Mouse (Mus musculus) adrenal gland, postnatal 10 days (tissue): ENCODE data around the gene Tgfbr3. TPM values are rescaled to one million over a fixed set of nuclear protein-coding genes. Genes with fewer than 3 reads are reported as not detected.
"Not testable (repeated sequence)": the region's sequence is repeated elsewhere in the genome, so short reads cannot be mapped to it uniquely, and the experiment has no call there.

Experiments
- DNase-seq: peaks from one replicate; pipeline ENCODE4 v3.0.0; 2021; ENCODE audit warnings: mixed read lengths
- total RNA-seq, 2 experiments: library from RNA; stranded (reverse); gene quantifications; 2 replicates each; pipeline ENCODE4 v1.2.3; 2021

Gene Tgfbr3
- total RNA-seq, 2 experiments from 2014 or later: 125 to 160 TPM

DNA sequence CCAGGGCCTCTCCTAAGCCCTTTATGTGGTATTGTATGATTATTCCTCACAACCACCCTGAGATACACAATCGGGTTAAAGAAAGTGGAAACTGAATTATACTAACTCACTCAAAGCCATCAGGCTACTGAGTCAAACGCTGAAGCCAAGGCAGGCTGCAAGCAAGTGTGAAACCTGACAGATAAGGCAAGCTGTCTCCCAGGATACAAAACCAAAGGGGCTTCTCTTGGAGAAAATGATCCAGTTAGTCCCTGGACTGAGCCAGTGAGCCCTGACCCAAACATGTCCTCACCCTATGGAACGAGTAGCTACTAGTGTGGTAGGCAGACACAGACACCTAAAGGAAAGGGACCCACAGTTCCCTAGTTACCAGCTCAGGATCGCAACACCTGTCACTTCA, 46.4 kb downstream of the Tgfbr3 start:
- DNase-seq: no peak

DNA sequence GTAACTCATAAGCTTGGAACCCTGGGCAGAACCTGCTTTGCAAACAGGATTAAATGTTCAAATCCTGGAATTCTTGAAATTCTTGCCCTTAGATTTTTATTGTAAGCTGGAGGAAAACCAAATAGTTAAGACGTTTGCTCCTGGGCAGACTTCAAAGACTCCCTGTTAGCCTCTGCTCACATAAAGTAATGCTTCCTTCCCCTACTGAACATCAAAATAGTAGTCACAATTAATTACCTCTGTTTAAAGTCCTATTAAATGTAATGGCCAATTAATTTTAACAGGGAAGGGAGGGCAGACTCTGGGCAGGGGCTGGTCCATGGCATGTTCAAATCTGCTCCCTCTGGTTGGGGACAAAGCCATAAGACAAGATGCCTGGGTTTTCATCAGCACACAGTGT, 49.2 kb downstream of the Tgfbr3 start:
- no peak for DNase-seq

DNA sequence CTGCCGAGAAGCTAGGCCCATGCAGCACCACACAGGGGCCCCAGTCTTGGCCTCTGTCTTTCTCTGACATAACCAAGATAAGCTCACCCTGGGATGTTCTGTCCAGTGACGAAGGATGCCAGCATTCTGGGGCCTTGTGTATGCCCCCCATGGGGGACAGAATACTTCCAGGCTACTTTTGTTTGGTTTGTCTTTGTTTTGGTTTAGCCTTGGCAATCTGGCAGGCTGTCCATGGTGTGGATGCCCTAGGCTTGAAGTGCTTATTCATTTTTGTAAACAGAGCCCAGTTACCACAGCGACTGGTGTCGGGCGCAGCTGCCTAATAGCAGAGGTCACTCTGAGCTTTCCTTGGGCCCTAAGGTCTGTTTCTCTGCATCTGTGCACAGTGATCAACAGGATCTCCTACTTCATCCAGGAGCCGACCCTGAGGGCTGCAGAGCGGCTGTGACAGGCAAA, 51.4 kb downstream of the Tgfbr3 start:
- DNase-seq: no peak

GRCm38 (mm10) chr5:107236975-107237374, 52.5 kb downstream of the Tgfbr3 start:
- DNase-seq: no peak

- no peak for DNase-seq
Measured at GRCm38 (mm10) chr5:107236039-107236438, 53.4 kb downstream of the Tgfbr3 start.

GRCm38 (mm10) chr5:107233366-107234354, 55.8 kb downstream of the Tgfbr3 start:
- peak; percentile 80 for DNase-seq

DNA sequence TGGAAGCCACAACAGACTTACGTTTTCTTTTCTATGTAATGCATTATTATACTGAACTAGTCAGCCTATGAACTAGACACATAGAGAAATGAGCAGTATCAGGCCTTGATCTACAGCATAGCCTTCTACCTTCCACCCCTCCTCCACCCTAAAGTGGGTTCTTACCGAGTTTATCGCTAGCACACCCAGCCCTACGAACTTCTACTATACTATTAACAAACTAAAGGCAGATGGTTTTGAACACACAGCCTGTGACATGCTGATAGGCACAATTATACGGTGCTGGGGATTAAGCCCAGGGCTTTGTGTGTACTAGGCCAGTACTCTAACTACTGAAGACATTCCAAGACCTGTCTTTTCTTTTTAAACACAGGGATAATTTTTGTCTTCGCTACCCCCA, 59.2 kb downstream of the Tgfbr3 start:
- no peak for DNase-seq

DNA sequence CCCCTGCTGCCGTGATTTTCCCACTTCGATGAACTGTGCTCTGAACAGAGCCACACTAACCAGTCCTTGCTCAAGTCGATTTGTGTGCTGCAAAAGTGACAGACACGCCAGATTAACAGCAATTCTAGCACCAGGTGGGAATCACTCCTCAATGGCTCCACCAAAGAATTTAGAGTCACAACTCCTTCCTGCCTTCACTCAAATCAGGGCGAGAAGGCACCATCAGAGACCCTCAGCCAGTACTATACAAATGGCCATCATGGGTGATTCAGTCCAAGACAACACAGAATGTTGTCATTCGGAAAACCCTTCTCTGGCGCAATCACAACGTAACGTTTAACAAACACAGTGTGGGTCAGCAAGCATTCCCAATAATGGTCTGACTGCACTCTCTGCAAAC, 60.4 kb downstream of the Tgfbr3 start:
- DNase-seq: no peak

DNA sequence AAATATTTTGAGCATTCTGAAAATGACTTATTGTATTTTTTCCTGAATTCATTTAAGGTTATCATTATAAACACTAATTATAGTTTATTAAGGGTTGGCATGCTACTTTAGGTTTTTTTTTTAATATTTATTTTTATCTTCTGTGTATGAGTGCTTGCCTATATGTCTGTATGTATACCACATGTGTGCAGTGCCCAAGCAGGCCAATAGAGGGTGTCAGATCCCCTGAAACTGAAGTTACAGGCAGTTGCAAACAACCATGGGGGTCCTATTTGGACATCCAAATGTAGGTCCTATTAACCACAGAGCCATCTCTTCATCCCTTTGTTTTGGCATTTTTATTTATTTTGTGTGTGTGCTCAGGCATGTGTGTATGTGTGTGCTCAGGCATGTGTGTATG, 61.8 kb downstream of the Tgfbr3 start:
- DNase-seq: no peak

DNA sequence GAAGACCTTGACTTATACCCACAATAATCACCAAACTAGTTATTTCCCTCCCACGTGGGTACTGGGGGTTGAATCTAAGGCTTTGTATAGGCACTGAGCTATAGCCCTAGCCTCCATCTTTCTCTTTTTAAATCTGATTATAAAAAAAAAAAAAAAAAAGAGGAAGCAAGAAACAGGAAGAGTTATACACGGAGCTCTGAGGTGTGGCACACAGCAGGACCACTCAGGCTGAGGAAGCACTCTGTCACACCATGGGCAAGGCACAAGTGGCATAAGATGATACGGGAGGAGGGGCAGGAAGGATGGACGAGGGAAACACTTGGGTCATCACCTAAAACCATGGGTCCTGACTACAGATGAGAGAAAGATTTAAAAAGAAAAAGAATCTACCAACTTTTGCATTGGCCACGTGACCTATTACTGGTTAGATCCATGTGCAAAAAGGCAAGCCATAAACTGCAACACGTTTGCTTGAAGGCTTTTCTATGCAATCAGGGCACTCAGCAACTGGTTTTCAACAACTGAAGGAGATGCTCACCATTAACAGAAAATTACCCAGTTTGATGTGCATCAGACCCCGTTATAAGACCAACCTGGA, 64.5 kb downstream of the Tgfbr3 start:
- no peak for DNase-seq

GRCm38 (mm10) chr5:107224151-107224550, 65.3 kb downstream of the Tgfbr3 start:
- no peak for DNase-seq

DNA sequence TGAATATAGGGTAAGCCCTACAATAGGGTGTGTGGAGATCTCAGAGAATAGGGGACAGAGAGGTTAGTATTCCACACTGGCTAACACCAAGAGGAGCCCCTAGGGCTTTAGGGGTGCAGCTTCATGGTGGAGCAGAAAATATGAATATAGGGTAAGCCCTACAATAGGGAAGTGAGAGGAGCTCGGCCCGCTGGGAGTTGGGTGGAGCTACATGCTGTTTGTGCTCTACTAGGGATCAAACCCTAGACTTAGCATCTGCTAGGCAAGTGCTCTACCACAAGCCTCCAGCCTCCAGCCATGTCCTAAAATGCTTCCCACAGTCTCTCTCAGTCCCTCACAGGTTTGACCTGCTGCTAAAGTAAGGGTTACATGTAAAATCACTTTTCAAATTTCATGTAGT, 65.9 kb downstream of the Tgfbr3 start:
- not testable (repeated sequence) for DNase-seq

DNA sequence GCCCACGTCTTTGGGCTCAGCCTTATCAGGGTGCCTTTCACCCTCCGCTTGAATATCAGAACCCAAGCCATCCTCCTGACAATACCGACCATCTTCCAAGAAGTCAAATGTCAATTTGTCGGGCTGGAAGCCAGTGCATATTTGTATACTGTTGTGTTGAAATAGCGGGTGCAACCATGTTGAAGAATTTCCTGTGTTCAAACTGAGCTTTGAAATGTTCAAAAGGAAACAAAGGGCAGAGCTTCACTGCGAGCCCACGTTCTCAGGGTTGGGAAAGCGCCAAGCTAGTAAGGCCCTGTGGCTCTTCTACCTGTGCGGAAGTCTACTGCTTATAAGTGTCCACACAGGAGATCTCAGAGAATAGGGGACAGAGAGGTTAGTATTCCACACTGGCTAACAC, 66.4 kb downstream of the Tgfbr3 start:
- peak; percentile 24 for DNase-seq

GRCm38 (mm10) chr5:107222670-107223005, 66.8 kb downstream of the Tgfbr3 start:
- DNase-seq: no peak

DNA sequence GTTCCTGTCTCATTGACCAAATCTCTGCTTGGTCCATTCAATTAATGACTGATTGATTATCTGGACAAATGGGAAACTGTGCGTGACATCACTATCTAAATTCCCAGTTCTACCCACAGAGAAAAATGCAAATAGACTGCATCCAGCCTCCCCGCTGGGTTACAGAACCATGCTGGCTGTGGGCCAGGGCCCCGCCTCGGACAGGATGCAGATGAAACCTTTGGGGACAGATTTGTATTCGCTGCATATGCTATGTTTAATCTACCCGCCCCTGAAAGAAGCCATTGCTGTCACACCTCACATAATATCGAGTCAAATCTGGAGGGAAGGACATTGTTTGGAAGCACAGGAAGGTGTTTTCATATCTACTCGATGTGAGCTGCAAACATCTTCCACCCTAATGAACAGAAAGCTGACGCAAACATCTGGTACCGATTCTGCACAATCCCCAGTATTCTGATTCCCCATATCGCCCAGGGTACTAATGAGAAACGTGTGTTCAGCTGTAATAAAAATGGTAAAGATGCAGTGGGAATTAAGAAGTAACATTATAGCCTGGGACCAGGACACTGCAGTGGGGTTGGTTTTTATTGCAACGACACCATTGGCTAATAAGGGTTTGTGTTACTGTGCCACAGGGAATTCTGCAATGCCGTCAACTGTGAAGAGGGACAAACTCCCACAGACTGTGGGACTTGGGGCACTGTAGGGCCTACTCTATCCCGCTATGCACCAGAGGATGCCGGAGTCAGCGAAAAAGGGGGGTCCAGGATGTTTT, 67.3 kb downstream of the Tgfbr3 start:
- DNase-seq: peak; percentile 81

- DNase-seq: no peak
Measured at GRCm38 (mm10) chr5:107220936-107221335, 68.5 kb downstream of the Tgfbr3 start.

GRCm38 (mm10) chr5:107219883-107220282, 69.5 kb downstream of the Tgfbr3 start:
- DNase-seq: no peak

DNA sequence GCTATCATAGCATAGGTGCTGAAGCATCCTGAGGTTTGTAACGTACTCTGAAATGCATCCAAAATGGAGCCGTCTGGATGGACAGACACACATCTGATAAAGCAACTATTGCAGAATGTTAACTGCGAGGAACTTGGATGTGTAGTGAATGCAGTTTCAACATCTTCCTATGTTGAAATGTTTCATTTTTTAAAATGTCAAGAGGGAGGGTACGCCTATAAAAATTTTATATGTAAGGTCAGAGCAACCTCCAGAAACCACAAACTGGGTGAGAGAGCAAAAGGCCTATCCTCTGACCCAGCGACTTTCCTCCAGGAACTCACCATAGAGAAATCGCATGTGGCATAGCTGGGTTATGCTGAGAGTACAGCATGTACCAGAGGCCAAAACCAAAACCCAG, 70.1 kb downstream of the Tgfbr3 start:
- DNase-seq: no peak

DNA sequence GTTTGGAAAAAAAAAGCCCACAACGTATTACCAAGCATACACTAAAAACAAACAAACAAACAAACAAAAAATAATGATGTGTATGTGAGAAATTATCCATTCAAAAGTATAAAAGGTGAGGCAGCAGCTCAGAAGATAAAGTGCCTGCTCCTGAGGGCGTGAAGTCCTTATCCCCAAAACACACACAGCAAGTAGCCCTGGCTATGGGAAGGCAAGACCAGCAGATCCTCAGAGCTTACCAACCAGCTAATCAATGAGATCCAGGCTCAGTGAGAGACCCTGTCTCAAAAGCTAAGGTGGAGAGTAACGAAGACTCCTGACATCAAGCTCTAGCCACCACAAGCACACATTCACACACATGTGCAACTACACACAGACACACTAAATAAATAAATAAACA, 70.8 kb downstream of the Tgfbr3 start:
- DNase-seq: no peak

GRCm38 (mm10) chr5:107217139-107217538, 72.3 kb downstream of the Tgfbr3 start:
- no peak for DNase-seq

- no peak for DNase-seq
Measured at GRCm38 (mm10) chr5:107213373-107214132, 75.9 kb downstream of the Tgfbr3 start.

- no peak for DNase-seq
Measured at GRCm38 (mm10) chr5:107211830-107212370, 77.5 kb downstream of the Tgfbr3 start.
